Mouse (Mus musculus): ENCODE measurements around the gene Olig1. TPM values are rescaled to one million over a fixed set of nuclear protein-coding genes. Genes with fewer than 3 reads are reported as not detected.

Olig1 gene
- polyA plus RNA-seq, 1 experiment: not detected

DNA sequence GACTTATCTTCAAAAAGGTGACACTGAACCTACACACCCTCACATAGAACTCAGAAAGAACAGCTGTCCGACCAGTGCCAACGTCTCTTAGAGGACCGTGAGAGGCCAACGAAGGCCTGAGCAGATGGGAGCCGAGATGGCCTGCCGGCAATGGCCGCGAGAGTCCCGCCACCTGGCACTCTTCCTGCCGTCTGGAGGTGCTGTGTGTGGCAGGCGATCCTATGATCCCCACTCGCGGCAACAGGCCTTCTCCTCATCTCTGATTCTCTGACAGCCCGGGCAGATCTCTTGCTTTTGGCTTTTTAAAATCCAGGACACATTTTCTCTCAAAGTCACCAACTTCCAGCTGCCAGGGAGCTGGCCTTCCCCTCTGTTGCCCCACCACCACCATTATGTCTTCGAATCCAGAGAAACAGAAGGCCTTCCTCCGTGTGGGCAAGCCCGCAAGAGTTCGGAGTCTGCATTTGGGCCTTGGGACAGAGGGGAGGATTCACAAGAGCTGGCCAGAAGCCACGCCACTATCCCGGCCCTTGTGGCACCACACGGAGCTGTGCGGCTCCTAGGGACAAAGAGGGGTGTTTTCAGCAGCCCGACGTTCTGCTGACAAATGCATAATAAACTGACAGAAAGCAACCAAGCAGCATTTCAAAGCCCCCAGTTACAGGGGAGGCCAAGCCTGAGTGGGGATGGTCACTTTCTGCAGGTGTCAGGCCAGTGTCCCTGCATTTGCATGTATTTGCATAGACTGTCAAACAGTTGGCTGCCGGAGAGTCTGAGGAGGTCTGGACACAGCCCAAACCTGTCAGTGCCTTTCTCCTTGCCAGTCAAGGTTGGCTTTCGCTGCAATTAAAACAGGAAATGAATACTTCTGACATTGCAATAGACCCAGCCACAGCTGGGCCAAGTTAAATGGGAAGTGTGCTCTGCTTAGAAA lies 34.5 kb downstream of the Olig1 start:
- Histone ChIP-seq H3ac (ENCODE audit: control insufficient read depth, insufficient read length) (no peak overlapping the region), H3K36me3 (ENCODE audit: control insufficient read depth, insufficient read depth) (no peaks in the 10 kb centered on the region), H3K27me3 (ENCODE audit: control insufficient read depth, insufficient read depth, insufficient read length) (peaks cover 39% of the 10 kb centered on the region), H3K4me2 (ENCODE audit: low read depth) (no peak overlapping the region), H3K4me3 (no peak overlapping the region), H3K79me2 (ENCODE audit: control insufficient read depth, insufficient read depth) (no peaks in the 10 kb centered on the region)
- TF ChIP-seq TCF12 (IDR thresholded peaks at IDR 0.05; ENCODE audit: insufficient read depth, poor library complexity, severe bottlenecking) (no peak), MYOD1 (IDR thresholded peaks at IDR 0.05; ENCODE audit: control insufficient read depth in 1 of 3, insufficient read length in 2 of 3, low read depth in 2 of 3) (no peak), MAX (IDR thresholded peaks at IDR 0.05; ENCODE audit: low read depth) (no peak), POLR2AphosphoS2 (IDR thresholded peaks at IDR 0.05; ENCODE audit: insufficient read length, low read depth) (no peak), E2F4 (IDR thresholded peaks at IDR 0.05; ENCODE audit: insufficient read depth) (no peak), SRF (IDR thresholded peaks at IDR 0.05; ENCODE audit: control insufficient read depth, insufficient read length, low read depth) (no peak), CEBPB (IDR thresholded peaks at IDR 0.05; ENCODE audit: insufficient read depth, poor library complexity, severe bottlenecking) (no peak), POLR2A (IDR thresholded peaks at IDR 0.05; ENCODE audit: insufficient read length, low read depth) (no peak), TCF3 (IDR thresholded peaks at IDR 0.05; ENCODE audit: insufficient read length, low read depth) (no peak)

DNA sequence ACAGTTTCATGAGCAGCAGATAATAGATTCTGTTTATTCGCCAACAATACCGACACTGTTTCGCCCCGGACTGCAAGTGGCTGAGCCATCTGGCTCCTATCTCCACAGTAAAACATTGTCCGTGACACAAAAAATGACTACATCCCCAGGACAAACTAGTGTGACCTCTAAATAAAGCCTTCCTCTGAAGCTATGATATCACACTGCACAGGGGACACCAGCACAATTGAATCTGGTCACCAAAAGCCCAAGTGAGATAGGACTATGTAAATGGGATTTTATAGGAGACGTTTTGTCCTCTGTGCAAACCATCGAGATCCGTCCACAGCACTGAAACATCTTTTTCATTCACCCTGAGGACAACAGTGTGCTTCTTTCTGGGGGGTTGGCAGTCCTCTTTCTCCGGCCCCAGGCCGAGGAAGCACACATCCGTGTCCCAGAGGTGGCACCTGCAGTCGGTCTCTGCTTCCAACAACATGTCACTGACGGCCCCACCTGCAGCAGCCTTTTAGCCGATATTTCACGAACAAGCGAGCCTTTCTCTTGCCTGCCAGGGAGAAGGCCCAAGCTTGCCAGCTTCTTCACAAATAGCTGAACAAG lies 36.0 kb downstream of the Olig1 start:
- Histone ChIP-seq H3K4me2 (ENCODE audit: low read depth) (no peak overlapping the region), H3K27me3 (ENCODE audit: control insufficient read depth, insufficient read depth, insufficient read length) (peaks cover 45% of the 10 kb centered on the region), H3K79me2 (ENCODE audit: control insufficient read depth, insufficient read depth) (no peaks in the 10 kb centered on the region), H3ac (ENCODE audit: control insufficient read depth, insufficient read length) (no peak overlapping the region), H3K36me3 (ENCODE audit: control insufficient read depth, insufficient read depth) (no peaks in the 10 kb centered on the region), H3K4me3 (no peak overlapping the region)
- no peak for TF ChIP-seq SRF (IDR thresholded peaks at IDR 0.05; ENCODE audit: control insufficient read depth, insufficient read length, low read depth)

DNA sequence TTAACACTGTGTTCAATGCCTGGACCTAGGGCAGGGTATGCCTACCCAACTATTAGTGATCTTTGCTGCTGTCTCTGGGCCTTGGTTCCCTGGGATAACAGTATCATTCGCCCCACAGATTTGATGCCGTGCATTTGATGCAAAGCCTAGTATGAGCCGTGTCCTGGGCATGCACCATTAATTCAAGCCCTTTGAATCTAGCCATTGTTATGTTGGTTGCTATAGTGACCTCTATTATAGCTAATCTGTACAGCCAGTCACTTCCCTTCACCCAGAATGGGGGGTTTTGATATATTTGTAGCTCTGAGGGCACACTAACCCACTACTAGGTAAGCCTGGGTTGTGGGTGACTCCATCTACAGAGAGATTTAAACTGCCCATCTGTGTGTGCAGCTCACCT lies 40.3 kb downstream of the Olig1 start:
- Histone ChIP-seq H3K27me3 (ENCODE audit: control insufficient read depth, insufficient read depth, insufficient read length) (peaks cover 53% of the 10 kb centered on the region), H3K4me3 (no peak overlapping the region), H3ac (ENCODE audit: control insufficient read depth, insufficient read length) (no peak overlapping the region), H3K4me2 (ENCODE audit: low read depth) (no peak overlapping the region), H3K79me2 (ENCODE audit: control insufficient read depth, insufficient read depth) (no peaks in the 10 kb centered on the region), H3K36me3 (ENCODE audit: control insufficient read depth, insufficient read depth) (no peaks in the 10 kb centered on the region)
- TF ChIP-seq REST (IDR thresholded peaks at IDR 0.05; ENCODE audit: insufficient read depth, insufficient read length) (no peak), POLR2AphosphoS2 (IDR thresholded peaks at IDR 0.05; ENCODE audit: insufficient read length, low read depth) (no peak), MAX (IDR thresholded peaks at IDR 0.05; ENCODE audit: low read depth) (no peak), MYOD1 (IDR thresholded peaks at IDR 0.05; ENCODE audit: control insufficient read depth in 1 of 3, insufficient read length in 2 of 3, low read depth in 2 of 3) (no peak), E2F4 (IDR thresholded peaks at IDR 0.05; ENCODE audit: insufficient read depth) (no peak), TCF3 (IDR thresholded peaks at IDR 0.05; ENCODE audit: insufficient read length, low read depth) (no peak), TCF12 (IDR thresholded peaks at IDR 0.05; ENCODE audit: insufficient read depth, poor library complexity, severe bottlenecking) (no peak), POLR2A (IDR thresholded peaks at IDR 0.05; ENCODE audit: insufficient read length, low read depth) (no peak), USF1 (IDR thresholded peaks at IDR 0.05; ENCODE audit: low read depth) (no peak), SRF (IDR thresholded peaks at IDR 0.05; ENCODE audit: control insufficient read depth, insufficient read length, low read depth) (no peak), CEBPB (IDR thresholded peaks at IDR 0.05; ENCODE audit: insufficient read depth, poor library complexity, severe bottlenecking) (no peak), MYOG (IDR thresholded peaks at IDR 0.05; ENCODE audit: control insufficient read depth in 1 of 3, insufficient read depth in 1 of 3, insufficient read length in 2 of 3, low read depth in 2 of 3) (no peak)

DNA sequence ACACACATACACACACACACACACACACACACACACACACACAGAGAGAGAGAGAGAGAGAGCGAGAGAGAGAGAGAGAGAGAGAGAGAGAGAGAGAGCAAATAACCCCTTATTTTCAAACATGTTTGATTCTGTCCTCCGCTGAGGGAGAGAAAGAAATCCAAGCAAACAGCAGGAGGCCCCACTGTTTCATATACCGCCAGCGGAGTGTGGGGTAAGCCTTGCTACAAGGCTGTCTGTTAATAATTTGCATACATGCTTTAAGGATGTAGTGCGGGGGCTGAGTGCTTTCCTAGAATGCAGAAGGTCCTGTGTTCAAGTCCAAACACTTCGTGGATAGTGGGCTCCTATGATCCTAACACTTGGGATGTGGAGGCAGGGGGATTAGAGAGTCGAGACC lies 43.3 kb downstream of the Olig1 start:
- TF ChIP-seq E2F4 (IDR thresholded peaks at IDR 0.05; ENCODE audit: insufficient read depth) (no peak), TCF12 (IDR thresholded peaks at IDR 0.05; ENCODE audit: insufficient read depth, poor library complexity, severe bottlenecking) (no peak)
- Histone ChIP-seq H3K36me3 (ENCODE audit: control insufficient read depth, insufficient read depth) (no peaks in the 10 kb centered on the region), H3K79me2 (ENCODE audit: control insufficient read depth, insufficient read depth) (no peaks in the 10 kb centered on the region), H3K4me2 (ENCODE audit: low read depth) (no peak overlapping the region), H3ac (ENCODE audit: control insufficient read depth, insufficient read length) (no peak overlapping the region), H3K27me3 (ENCODE audit: control insufficient read depth, insufficient read depth, insufficient read length) (peaks cover 66% of the 10 kb centered on the region), H3K4me3 (no peak overlapping the region)

DNA sequence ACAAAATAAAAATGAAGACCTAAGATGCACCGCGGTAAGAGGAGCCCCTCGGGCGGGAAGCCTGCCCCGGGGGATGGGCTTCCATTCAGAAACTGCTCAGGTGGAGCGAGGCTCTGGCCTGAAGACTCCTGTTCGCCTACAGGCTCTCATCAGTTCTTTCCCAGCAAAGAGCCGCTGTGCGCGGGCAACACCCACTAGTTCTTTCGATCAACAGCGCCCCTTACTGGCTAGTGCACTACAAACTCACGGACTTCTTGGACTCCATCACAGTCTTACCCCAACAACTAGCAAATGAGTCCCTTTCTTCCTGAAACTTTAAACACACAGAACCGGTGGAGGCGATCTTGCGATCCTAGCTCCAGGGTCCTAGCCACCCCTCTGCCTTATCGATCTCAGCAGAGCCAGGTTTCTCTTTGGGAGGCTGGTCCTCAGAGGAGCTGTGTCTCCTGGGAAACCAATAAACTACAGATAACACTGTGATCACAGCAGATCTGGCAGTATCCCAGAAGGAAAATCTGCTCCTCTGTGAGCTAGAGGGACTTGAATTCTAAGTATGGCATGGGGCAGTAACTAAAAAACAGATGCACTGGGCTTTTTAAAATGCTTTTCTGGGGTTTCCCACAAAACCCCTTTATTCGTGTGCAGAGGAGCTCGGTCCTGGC lies 44.7 kb downstream of the Olig1 start:
- no peaks in the 10 kb centered on the region for H3K36me3 ChIP-seq (ENCODE audit: control insufficient read depth, insufficient read depth)
- H3K4me3 ChIP-seq: no peak overlapping the region
- H3ac ChIP-seq (ENCODE audit: control insufficient read depth, insufficient read length): no peak overlapping the region
- H3K4me2 ChIP-seq (ENCODE audit: low read depth): no peak overlapping the region
- H3K27me3 ChIP-seq (ENCODE audit: control insufficient read depth, insufficient read depth, insufficient read length): peaks cover 69% of the 10 kb centered on the region
- no peaks in the 10 kb centered on the region for H3K79me2 ChIP-seq (ENCODE audit: control insufficient read depth, insufficient read depth)
- TF ChIP-seq TCF3 (IDR thresholded peaks at IDR 0.05; ENCODE audit: insufficient read length, low read depth) (no peak), CEBPB (IDR thresholded peaks at IDR 0.05; ENCODE audit: insufficient read depth, poor library complexity, severe bottlenecking) (no peak)

Measured in myocyte (in vitro differentiated cells).